Mouse (Mus musculus) layer of hippocampus, postnatal 14 days (tissue): Measurements from ENCODE around the gene Llcfc1. TPM values are rescaled to one million over a fixed set of nuclear protein-coding genes. Genes with fewer than 3 reads are reported as not detected.

Source experiments
- DNase-seq, 2 experiments: peaks; one replicate each; pipeline ENCODE4 v3.0.0; 2021 to 2022; ENCODE audit warnings: low spot score in 2 of 2, mixed read lengths in 1 of 2
- long read RNA-seq, 2 experiments: library from polyadenylated mRNA; stranded (forward); transcript quantifications; one replicate each; pipeline ENCODE4 v2.0.0; 2021
- total RNA-seq, 2 experiments: library from RNA; stranded (reverse); gene quantifications; 2 replicates each; pipeline ENCODE4 v1.2.3; 2021

The Llcfc1 gene
- total RNA-seq: not detected
- long read RNA-seq, experiment 1: 0 reads
- long read RNA-seq, experiment 2: 0 reads

GRCm38 (mm10) chr6:41684131-41684530, at the start of gene Llcfc1:
Gene Llcfc1, plus strand, starts transcription at chr6:41684431.
- no peak for DNase-seq

GRCm38 (mm10) chr6:41635211-41635610, 49.0 kb upstream of the Llcfc1 start:
- no peak for DNase-seq

GRCm38 (mm10) chr6:41636178-41636577, 48.1 kb upstream of the Llcfc1 start, which contains the start of gene Trpv6:
Gene Trpv6, minus strand, starts transcription at chr6:41636405.
- DNase-seq: no peak

GRCm38 (mm10) chr6:41637393-41637792, 46.8 kb upstream of the Llcfc1 start:
- no peak for DNase-seq

- DNase-seq: no peak
These were observed 46.2 kb upstream of the Llcfc1 start for GRCm38 (mm10) chr6:41637927-41638506.

GRCm38 (mm10) chr6:41640449-41640848, 43.8 kb upstream of the Llcfc1 start:
- no peak for DNase-seq

- DNase-seq: no peak
These were observed 42.9 kb upstream of the Llcfc1 start for GRCm38 (mm10) chr6:41641173-41641866.

- no peak for DNase-seq
These were observed 41.5 kb upstream of the Llcfc1 start for GRCm38 (mm10) chr6:41642765-41643164.

- no peak for DNase-seq
These were observed 41.0 kb upstream of the Llcfc1 start for GRCm38 (mm10) chr6:41643227-41643626.

- no peak for DNase-seq
These were observed 38.0 kb upstream of the Llcfc1 start for GRCm38 (mm10) chr6:41646220-41646619.

GRCm38 (mm10) chr6:41646672-41647071, 37.6 kb upstream of the Llcfc1 start:
- no peak for DNase-seq

GRCm38 (mm10) chr6:41653173-41653572, 31.1 kb upstream of the Llcfc1 start:
- DNase-seq: no peak

GRCm38 (mm10) chr6:41654648-41655047, 29.6 kb upstream of the Llcfc1 start:
- DNase-seq: no peak

GRCm38 (mm10) chr6:41658487-41658886, 25.7 kb upstream of the Llcfc1 start:
- DNase-seq: no peak

GRCm38 (mm10) chr6:41662320-41662719, 21.9 kb upstream of the Llcfc1 start:
- DNase-seq: no peak

- no peak for DNase-seq
These were observed 7.7 kb upstream of the Llcfc1 start for GRCm38 (mm10) chr6:41676530-41676929.

- no peak for DNase-seq
These were observed 3.6 kb upstream of the Llcfc1 start, which contains the start of gene Trpv5 for GRCm38 (mm10) chr6:41680669-41681068. Gene Trpv5, minus strand, starts transcription at chr6:41680769.

GRCm38 (mm10) chr6:41681656-41682055, 2.6 kb upstream of the Llcfc1 start:
- no peak for DNase-seq

GRCm38 (mm10) chr6:41684911-41685310, 680 bp downstream of the Llcfc1 start:
- no peak for DNase-seq

GRCm38 (mm10) chr6:41685596-41685995, 1.4 kb downstream of the Llcfc1 start:
- DNase-seq: no peak

- no peak for DNase-seq
These were observed 8.0 kb downstream of the Llcfc1 start for GRCm38 (mm10) chr6:41692200-41692599.

- DNase-seq: no peak
These were observed 10.2 kb downstream of the Llcfc1 start for GRCm38 (mm10) chr6:41694407-41694806.

GRCm38 (mm10) chr6:41701245-41701644, 17.0 kb downstream of the Llcfc1 start:
- DNase-seq: no peak
